Mouse (Mus musculus) midbrain, embryonic 11.5 days (tissue): ENCODE data around the gene H13. TPM values are rescaled to one million over a fixed set of nuclear protein-coding genes. Genes with fewer than 3 reads are reported as not detected.

ENCODE experiments used
- ATAC-seq: fragments of 200-750 bp; cut with Nextera tagmentation; 2 replicates; pipeline ENCODE4 v1.8.0; 2017; ENCODE audit warnings: moderate TSS enrichment, moderate library complexity; ENCODE audit not compliant: low FRiP score
- DNase-seq: peaks from one replicate; pipeline ENCODE4 v3.0.0; 2015; ENCODE audit warnings: low spot score; ENCODE audit errors: missing footprints
- H3K27ac ChIP-seq: fragments of 300-500 bp; sonication (generic); 2 replicates; pipeline ENCODE4 v1.5.1; 2014; ENCODE audit warnings: low read depth, low read length
- H3K27me3 ChIP-seq: fragments of 300-500 bp; sonication (generic); 2 replicates; pipeline ENCODE4 v1.6.1; 2014; ENCODE audit warnings: mild to moderate bottlenecking, low read length, moderate library complexity, mixed read lengths; ENCODE audit not compliant: control insufficient read depth, insufficient read depth
- H3K36me3 ChIP-seq: fragments of 300-500 bp; sonication (generic); 2 replicates; pipeline ENCODE4 v1.6.1; 2014; ENCODE audit warnings: mild to moderate bottlenecking, low read length, moderate library complexity, mixed read lengths; ENCODE audit not compliant: control insufficient read depth, insufficient read depth
- H3K4me1 ChIP-seq: fragments of 300-500 bp; sonication (generic); 2 replicates; pipeline ENCODE4 v1.6.1; 2014; ENCODE audit warnings: low read length; ENCODE audit not compliant: control insufficient read depth, insufficient read depth
- H3K4me2 ChIP-seq: fragments of 300-500 bp; sonication (generic); 2 replicates; pipeline ENCODE4 v1.6.1; 2014; ENCODE audit warnings: mild to moderate bottlenecking, moderate library complexity
- H3K4me3 ChIP-seq: fragments of 300-500 bp; sonication (generic); 2 replicates; pipeline ENCODE4 v1.5.1; 2014; ENCODE audit warnings: low read depth, low read length
- H3K9ac ChIP-seq: fragments of 300-500 bp; sonication (generic); 2 replicates; pipeline ENCODE4 v1.6.1; 2014; ENCODE audit warnings: low read length
- H3K9me3 ChIP-seq: fragments of 300-500 bp; sonication (generic); 2 replicates; pipeline ENCODE4 v1.6.1; 2016; ENCODE audit warnings: low read length; ENCODE audit not compliant: control insufficient read depth
- WGBS: fragments of 180-500 bp; shearing (Covaris S2); extraction: QIAGEN DNeasy Blood & Tissue Kit; methylation state at CpG from one replicate; pipeline ENCODE4 v1.1.7; 2014; 5-methylcytosine and 5-hydroxymethylcytosine counted together
- polyA plus RNA-seq: library from polyadenylated mRNA; unstranded; fragments of >200 nt; fragmentation: Nextera tagmentation; extraction: Ambion mirVana; gene quantifications from 2 replicates; pipeline ENCODE4 v1.2.1, GENCODE M21; 2014

H13 gene
- polyA plus RNA-seq, 1 experiment from 2014 or later, result 119 TPM

DNA sequence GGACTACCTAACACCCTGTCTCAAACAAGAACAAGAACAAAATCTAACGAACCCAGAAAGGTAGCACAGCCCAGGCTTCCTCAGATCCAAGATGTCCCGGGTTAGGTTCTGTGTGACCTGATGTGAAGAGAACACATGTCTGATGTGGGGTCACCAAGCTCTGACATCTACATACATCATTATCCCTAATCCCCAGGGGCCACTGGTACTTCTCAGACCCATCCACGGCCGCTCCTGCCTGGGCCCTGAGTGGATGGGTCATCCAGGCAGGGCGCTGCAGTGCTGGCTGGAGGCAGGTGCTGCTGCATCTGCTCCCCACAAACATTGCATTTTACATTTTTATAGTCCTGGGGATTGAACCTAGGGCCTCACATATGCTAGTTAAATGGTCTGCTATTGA is 71.2 kb downstream of the H13 start:
- DNase-seq, result peak; percentile 75
- WGBS, result 65% methylated on average over 5 of the region's 5 CpGs

GRCm38 (mm10) chr2:152741153-152742041 is 72.1 kb downstream of the H13 start:
- Histone ChIP-seq H3K27me3 (no peaks in the 10 kb centered on the region), H3K9ac (peak overlapping the region; percentile 24; the same call in 1 of the 2 replicates), H3K4me3 (no peak overlapping the region), H3K27ac (no peak overlapping the region), H3K4me2 (no peak overlapping the region), H3K36me3 (no peaks in the 10 kb centered on the region), H3K4me1 (peaks cover 32% of the 10 kb centered on the region), H3K9me3 (no peaks in the 10 kb centered on the region)
- 67% methylated on average over 14 of the region's 14 CpGs for whole genome bisulfite sequencing
- ATAC-seq (no peak), DNase-seq (peak; percentile 88)

More for the DNA sequence above, 71.2 kb downstream of the H13 start:
- Histone ChIP-seq H3K4me2 (no peak overlapping the region), H3K4me3 (no peak overlapping the region), H3K27ac (no peak overlapping the region), H3K36me3 (no peaks in the 10 kb centered on the region), H3K9ac (no peak overlapping the region), H3K9me3 (no peaks in the 10 kb centered on the region), H3K27me3 (no peaks in the 10 kb centered on the region), H3K4me1 (peaks cover 36% of the 10 kb centered on the region)
- no peak for ATAC-seq

DNA sequence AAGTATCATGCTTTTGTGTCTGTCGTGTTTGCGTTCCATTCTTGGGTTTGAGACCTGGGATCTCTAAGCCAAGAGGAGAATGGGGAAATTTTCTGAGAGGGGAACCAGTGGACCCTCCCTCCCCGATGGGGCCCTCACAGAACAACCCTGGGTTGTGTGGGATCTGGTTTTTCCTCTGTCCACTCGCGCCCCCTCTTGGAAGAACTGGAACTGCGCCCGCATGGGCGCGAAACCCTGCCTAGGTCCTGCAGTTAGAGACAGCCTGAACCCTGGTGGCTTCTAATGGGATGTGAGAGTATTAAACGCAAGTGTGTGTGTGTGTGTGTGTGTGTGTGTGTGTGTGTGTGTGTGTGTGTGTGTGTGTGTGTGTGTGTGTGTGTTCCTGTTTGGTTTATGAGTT is 73.2 kb downstream of the H13 start:
- Histone ChIP-seq H3K9me3 (no peaks in the 10 kb centered on the region), H3K4me3 (no peak overlapping the region), H3K4me1 (peaks cover 23% of the 10 kb centered on the region), H3K27ac (no peak overlapping the region), H3K27me3 (no peaks in the 10 kb centered on the region), H3K9ac (no peak overlapping the region), H3K4me2 (no peak overlapping the region), H3K36me3 (no peaks in the 10 kb centered on the region)
- DNase-seq (peak; percentile 97), ATAC-seq (0 out of 2 replicates have a peak, but pooled peaks have one; percentile 46)
- 28% methylated on average over 10 of the region's 10 CpGs for WGBS

DNA sequence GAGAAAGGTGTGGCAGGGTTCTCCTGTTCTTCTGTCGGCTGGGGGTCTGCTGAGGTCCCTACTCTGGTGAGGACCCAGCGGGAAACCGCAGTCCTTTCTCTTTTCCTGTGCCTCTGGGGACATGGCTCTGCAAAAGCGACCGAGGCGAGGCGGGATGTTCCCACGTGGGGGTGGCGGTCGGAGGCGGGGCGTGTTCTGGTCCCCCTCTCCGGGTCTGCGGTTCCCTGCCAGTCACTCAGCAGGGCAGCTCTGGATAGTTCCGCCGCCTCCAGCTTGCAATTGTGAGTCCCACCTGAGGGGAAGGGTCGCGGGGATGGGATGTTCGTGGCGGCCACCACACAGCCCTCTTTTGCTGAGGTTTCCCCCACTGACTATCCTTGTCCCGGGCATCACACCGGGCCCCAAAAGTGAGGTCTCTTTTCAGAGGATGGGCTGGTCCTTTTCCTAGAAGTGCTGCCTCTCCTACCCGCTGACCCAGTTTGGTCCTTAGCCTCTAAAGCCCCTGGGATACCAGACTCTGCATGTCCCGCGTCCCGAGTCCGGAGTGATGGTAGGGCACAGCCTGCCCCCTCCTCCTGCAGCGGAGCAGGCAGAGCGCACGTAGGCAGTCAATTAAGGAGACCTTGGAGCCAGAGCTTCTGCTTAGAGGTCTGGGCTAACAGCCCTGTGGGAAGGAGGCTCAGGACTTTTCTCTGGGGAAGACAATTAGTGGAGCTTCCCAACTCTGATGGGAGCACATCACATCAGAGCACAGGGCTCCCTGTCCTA is 84.9 kb downstream of the H13 start, which contains the start of gene Cox4i2:
Gene Cox4i2, plus strand, starts transcription at position 230 of the 768 bp plus-strand sequence.
- no peak within 1 kb of the TSS for H3K27ac ChIP-seq

DNA sequence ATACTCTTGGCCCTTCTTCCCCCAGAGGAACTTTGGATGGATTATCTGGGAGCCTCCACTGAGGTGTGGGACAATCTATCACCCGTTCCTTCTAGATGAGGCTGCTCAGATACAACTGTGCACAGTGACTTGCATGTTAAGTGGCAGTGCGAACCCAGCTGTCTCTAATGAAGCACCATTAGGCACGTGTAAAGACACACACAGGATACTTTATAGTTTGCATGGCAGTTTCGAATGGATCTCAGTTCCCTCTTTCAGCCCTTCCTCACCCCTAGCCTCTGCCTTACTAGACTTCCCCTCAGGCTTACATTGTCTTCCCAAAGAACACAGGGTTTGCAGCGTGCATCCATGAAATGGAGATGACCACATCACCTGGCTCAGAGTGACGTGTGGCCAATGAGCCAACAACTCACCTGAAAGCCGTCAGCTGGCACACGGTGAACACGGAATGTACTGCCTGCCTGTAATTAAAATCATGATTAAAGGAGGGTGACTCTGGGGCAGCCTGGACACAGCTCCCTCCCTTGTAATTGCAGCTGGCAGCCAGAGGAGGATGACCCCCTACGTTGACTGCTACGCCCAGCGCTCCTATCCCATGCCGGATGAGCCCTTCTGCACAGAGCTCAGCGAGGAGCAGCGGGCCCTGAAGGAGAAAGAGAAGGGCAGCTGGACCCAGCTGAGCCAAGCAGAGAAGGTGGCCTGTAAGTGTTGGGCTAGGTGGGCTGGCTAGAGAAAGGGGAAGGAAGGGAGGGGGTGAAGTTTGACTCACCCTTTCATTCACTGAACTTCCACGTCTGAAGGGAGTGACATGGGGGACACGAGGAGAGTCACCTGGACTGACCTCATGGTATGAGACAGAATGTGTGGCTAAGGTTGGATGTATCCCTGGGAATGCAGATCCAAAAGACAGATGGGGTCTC is 87.5 kb downstream of the H13 start:
- no peak overlapping the region for H3K9ac ChIP-seq
- no peaks in the 10 kb centered on the region for H3K9me3 ChIP-seq
- H3K4me3 ChIP-seq, result no peak overlapping the region
- no peaks in the 10 kb centered on the region; the same call in none of the 2 replicates for H3K27me3 ChIP-seq
- ATAC-seq (no peak), DNase-seq (no peak)
- H3K27ac ChIP-seq, result no peak overlapping the region
- H3K4me2 ChIP-seq, result no peak overlapping the region
- no peaks in the 10 kb centered on the region for H3K36me3 ChIP-seq
- 68% methylated on average over 17 of the region's 17 CpGs for WGBS
- H3K4me1 ChIP-seq, result peaks cover 6% of the 10 kb centered on the region; the same call in 1 of the 2 replicates

More for the DNA sequence above, 84.9 kb downstream of the H13 start, which contains the start of gene Cox4i2:
- ATAC-seq (peak; percentile 30; the same call in 1 of the 2 replicates), DNase-seq (no peak)
- 4% methylated on average over 30 of the region's 30 CpGs for WGBS
- Histone ChIP-seq H3K4me2 (peak within 1 kb of the TSS; percentile 29), H3K9me3 (no peaks in the 10 kb centered on the region), H3K9ac (peak within 1 kb of the TSS; percentile 35), H3K4me3 (peak within 1 kb of the TSS; percentile 11; the same call in 1 of the 2 replicates), H3K36me3 (no peaks in the 10 kb centered on the region), H3K4me1 (peaks cover 6% of the 10 kb centered on the region; the same call in 1 of the 2 replicates), H3K27me3 (no peaks in the 10 kb centered on the region; the same call in none of the 2 replicates)

- DNase-seq, result no peak
- 60% methylated on average over 2 of the region's 2 CpGs for WGBS
- Histone ChIP-seq H3K4me3 (no peak overlapping the region), H3K9ac (no peak overlapping the region), H3K4me2 (no peak overlapping the region), H3K9me3 (no peaks in the 10 kb centered on the region), H3K27ac (no peak overlapping the region), H3K36me3 (no peaks in the 10 kb centered on the region), H3K4me1 (peaks cover 6% of the 10 kb centered on the region; the same call in 1 of the 2 replicates), H3K27me3 (no peaks in the 10 kb centered on the region; the same call in none of the 2 replicates)
- ATAC-seq, result no peak
Measured at GRCm38 (mm10) chr2:152757478-152757877, 88.2 kb downstream of the H13 start.

Other genes with a start within 250 kb of the H13 start
- gene Defb23, start 204.8 kb upstream of the H13 start, polyA plus RNA-seq, result not detected in 2 replicates
- gene Defb20, start 192.4 kb upstream of the H13 start, polyA plus RNA-seq, result not detected in 2 replicates
- gene Defb22, start 179.3 kb upstream of the H13 start, polyA plus RNA-seq, result not detected in 2 replicates
- gene Defb26, start 157.8 kb upstream of the H13 start, polyA plus RNA-seq, result not detected in 2 replicates
- not detected in 2 replicates for gene Defb28, start 151.2 kb upstream of the H13 start, polyA plus RNA-seq
- gene Defb29, start 129.4 kb upstream of the H13 start, polyA plus RNA-seq, result not detected in 2 replicates
- not detected in 2 replicates for gene Gm17416, start 100.1 kb upstream of the H13 start, polyA plus RNA-seq
- gene Defb21, start 96.7 kb upstream of the H13 start, polyA plus RNA-seq, result not detected in 2 replicates
- gene Defb19, start 89.1 kb upstream of the H13 start, polyA plus RNA-seq, result not detected in 2 replicates
- not detected in 2 replicates for gene Defb45, start 70.1 kb upstream of the H13 start, polyA plus RNA-seq
- not detected in 2 replicates for gene Defb36, start 65.1 kb upstream of the H13 start, polyA plus RNA-seq
- gene Defb25, start 46.4 kb upstream of the H13 start, polyA plus RNA-seq, result not detected in 2 replicates
- 0.18 and 0.22 TPM in 2 replicates for gene Rem1, start 42.5 kb upstream of the H13 start, polyA plus RNA-seq
- 43.4 and 48.6 TPM in 2 replicates for gene Mcts2, start 17.6 kb downstream of the H13 start, polyA plus RNA-seq
- gene Id1, start 66.8 kb downstream of the H13 start, polyA plus RNA-seq, result 66.0 and 70.7 TPM in 2 replicates
- 2.8 and 3.7 TPM in 2 replicates for gene Cox4i2, start 84.7 kb downstream of the H13 start, polyA plus RNA-seq
- gene Bcl2l1, start 162.3 kb downstream of the H13 start, polyA plus RNA-seq, result 120 and 125 TPM in 2 replicates
- 166 and 187 TPM in 2 replicates for gene Tpx2, start 178.5 kb downstream of the H13 start, polyA plus RNA-seq
- not detected in 2 replicates for gene Mylk2, start 241.9 kb downstream of the H13 start, polyA plus RNA-seq